Mouse (Mus musculus) intestine, postnatal 0 days (tissue): ENCODE measurements at regions not wholly inside any gene's neighbourhood (a gene's known extent, or its start where the extent isn't known, plus 50 kb on each side); places are given as distances from the start of the nearest gene placed in this dataset.

Source experiments
- ATAC-seq: fragments of 200-750 bp; cut with Nextera tagmentation; 2 replicates; pipeline ENCODE4 v1.8.0; 2017; ENCODE audit warnings: mild to moderate bottlenecking, moderate TSS enrichment, moderate library complexity
- H3K27ac ChIP-seq: fragments of 300-500 bp; sonication (generic); 2 replicates; pipeline ENCODE4 v1.5.1; 2014; ENCODE audit warnings: mild to moderate bottlenecking, low read depth, low read length, moderate library complexity
- H3K27me3 ChIP-seq: fragments of 300-500 bp; sonication (generic); replicated peaks from 2 replicates; pipeline ENCODE4 v1.6.1; 2014; ENCODE audit warnings: low read length, mixed read lengths; ENCODE audit not compliant: control insufficient read depth, insufficient read depth
- H3K36me3 ChIP-seq: fragments of 300-500 bp; sonication (generic); 2 replicates; pipeline ENCODE4 v1.6.1; 2014; ENCODE audit warnings: mild to moderate bottlenecking, moderate library complexity; ENCODE audit not compliant: control insufficient read depth, insufficient read depth
- H3K4me1 ChIP-seq: fragments of 300-500 bp; sonication (generic); replicated peaks from 2 replicates; pipeline ENCODE4 v1.6.1; 2014; ENCODE audit warnings: antibody characterized with exemption, low read length, mixed read lengths; ENCODE audit not compliant: control insufficient read depth, insufficient read depth
- H3K4me2 ChIP-seq: fragments of 300-500 bp; sonication (generic); replicated peaks from 2 replicates; pipeline ENCODE4 v1.6.1; 2014; ENCODE audit warnings: low read depth, mild to moderate bottlenecking, moderate library complexity
- H3K4me3 ChIP-seq: fragments of 300-500 bp; sonication (generic); 2 replicates; pipeline ENCODE4 v1.5.1; 2014; ENCODE audit warnings: low read depth, low read length
- H3K9ac ChIP-seq: fragments of 300-500 bp; sonication (generic); 2 replicates; pipeline ENCODE4 v1.6.1; 2014; ENCODE audit warnings: mild to moderate bottlenecking, low read depth, low read length
- H3K9me3 ChIP-seq: fragments of 300-500 bp; sonication (generic); 2 replicates; pipeline ENCODE4 v1.6.1; 2016; ENCODE audit warnings: mixed run types; ENCODE audit not compliant: control insufficient read depth
- CTCF ChIP-seq: sonication (generic); IDR thresholded peaks from 2 replicates; pipeline ENCODE4 v1.5.1; 2016; ENCODE audit warnings: low read depth, mild to moderate bottlenecking, control low read depth, antibody characterized with exemption, moderate library complexity
- WGBS: fragments of 180-500 bp; shearing (Covaris S2); extraction: QIAGEN DNeasy Blood & Tissue Kit; methylation state at CpG from one replicate; pipeline ENCODE4 v1.1.7; 2014; 5-methylcytosine and 5-hydroxymethylcytosine counted together

DNA sequence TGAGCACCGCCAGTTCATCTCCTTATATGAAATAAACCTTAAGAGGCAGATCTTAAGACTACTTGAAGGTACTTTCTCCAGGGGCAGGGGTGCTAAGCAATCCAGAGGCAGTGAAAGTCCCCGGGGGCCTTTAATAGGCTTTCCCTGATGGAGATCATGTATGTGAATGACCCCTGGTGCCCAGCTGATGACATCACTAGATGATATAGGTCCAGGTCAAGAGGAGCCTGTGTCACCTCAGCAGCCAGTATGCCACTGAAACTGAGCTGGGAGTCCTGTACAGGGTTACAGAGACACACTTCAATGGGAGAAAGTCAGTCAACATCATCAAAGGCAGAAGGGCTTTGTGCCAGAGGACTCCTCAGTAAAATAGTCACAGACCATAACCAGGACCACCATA, 457.8 kb downstream of the Wdr11 start:
- no peaks in the 10 kb centered on the region for H3K36me3 ChIP-seq
- H3K9ac ChIP-seq = no peak overlapping the region
- H3K9me3 ChIP-seq = no peaks in the 10 kb centered on the region
- no peak for ATAC-seq
- no peaks in the 10 kb centered on the region for H3K27me3 ChIP-seq
- no peaks in the 10 kb centered on the region for H3K4me1 ChIP-seq
- TF ChIP-seq CTCF = no peak
- H3K4me3 ChIP-seq = no peak overlapping the region
- no peak overlapping the region for H3K27ac ChIP-seq
- 88% methylated on average over 2 of the region's 2 CpGs for WGBS
- no peak overlapping the region for H3K4me2 ChIP-seq

DNA sequence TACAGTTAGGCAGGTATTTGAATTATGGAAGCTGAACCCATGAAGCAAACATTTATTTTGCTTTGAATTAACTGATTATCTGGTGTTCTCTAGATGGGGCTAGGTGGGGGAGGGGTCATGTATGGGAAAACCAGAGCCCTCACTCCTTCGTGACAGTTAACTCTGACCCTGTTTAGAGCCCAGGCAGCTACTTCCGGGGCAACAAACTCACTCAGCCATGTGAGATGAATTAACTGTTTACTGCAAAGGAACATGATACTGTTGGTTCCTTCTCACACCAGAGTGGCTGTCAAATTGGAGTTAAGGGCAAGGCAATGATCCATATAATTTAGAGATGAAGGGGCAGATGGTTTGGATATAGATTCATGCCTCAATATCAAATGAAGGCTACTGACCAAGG, 458.5 kb downstream of the Wdr11 start:
- no peak overlapping the region for H3K4me2 ChIP-seq
- no peaks in the 10 kb centered on the region for H3K27me3 ChIP-seq
- WGBS = 27% methylated on average over 2 of the region's 2 CpGs
- no peak for TF ChIP-seq CTCF
- no peaks in the 10 kb centered on the region for H3K4me1 ChIP-seq
- no peak overlapping the region for H3K9ac ChIP-seq
- H3K4me3 ChIP-seq = no peak overlapping the region
- H3K27ac ChIP-seq = no peak overlapping the region
- ATAC-seq = no peak
- H3K9me3 ChIP-seq = no peaks in the 10 kb centered on the region
- H3K36me3 ChIP-seq = no peaks in the 10 kb centered on the region

DNA sequence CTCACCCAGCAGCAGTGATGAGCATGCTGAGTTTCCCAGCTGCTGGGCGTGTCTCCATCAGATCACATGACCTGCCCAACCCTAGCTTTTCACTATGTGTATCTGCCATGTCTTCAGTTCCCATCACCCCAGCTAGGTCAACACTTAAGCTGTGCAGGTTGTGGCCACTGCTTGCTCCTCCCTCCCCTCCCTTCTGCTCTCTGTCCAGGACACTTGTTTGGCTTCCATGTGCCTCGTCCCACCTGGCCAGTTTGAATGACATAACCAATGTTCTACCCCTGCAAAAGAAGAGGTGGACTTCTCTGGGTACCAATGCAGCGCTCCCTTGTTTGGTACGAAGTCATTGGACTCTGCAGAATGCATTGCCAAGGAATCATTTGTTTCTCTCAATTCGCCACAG, 460.7 kb downstream of the Wdr11 start:
- H3K4me1 ChIP-seq = no peaks in the 10 kb centered on the region
- H3K36me3 ChIP-seq = no peaks in the 10 kb centered on the region
- WGBS = 86% methylated on average over 5 of the region's 5 CpGs
- ATAC-seq = no peak
- no peak for TF ChIP-seq CTCF
- no peaks in the 10 kb centered on the region for H3K9me3 ChIP-seq
- no peak overlapping the region for H3K9ac ChIP-seq
- H3K27me3 ChIP-seq = no peaks in the 10 kb centered on the region
- H3K4me2 ChIP-seq = no peak overlapping the region
- H3K4me3 ChIP-seq = no peak overlapping the region
- no peak overlapping the region for H3K27ac ChIP-seq

DNA sequence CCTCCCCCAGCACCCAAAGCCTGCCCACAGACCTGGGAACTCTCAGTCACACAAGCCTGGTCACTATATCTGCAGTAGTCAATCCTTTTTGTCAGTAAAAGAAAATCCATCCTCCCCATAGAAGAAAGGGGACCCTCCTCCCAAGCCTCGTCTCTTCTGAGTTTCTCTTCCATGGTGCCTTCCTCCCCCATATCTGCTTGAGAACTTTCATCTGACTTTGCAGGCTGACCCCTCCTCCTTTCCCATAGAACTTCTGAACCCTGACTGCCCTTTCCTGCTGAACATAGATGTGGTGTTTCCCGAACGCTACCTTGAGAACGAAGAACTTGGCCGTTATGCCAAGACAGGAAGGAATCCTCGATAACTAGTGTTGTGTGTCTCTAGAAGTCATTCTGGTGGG, 462.5 kb downstream of the Ate1 start:
- Histone ChIP-seq H3K9ac (no peak overlapping the region), H3K36me3 (no peaks in the 10 kb centered on the region), H3K4me2 (no peak overlapping the region), H3K9me3 (no peaks in the 10 kb centered on the region), H3K4me1 (no peaks in the 10 kb centered on the region), H3K27ac (no peak overlapping the region), H3K4me3 (no peak overlapping the region), H3K27me3 (no peaks in the 10 kb centered on the region)
- TF ChIP-seq CTCF = no peak
- no peak for ATAC-seq
- WGBS = 79% methylated on average over 6 of the region's 6 CpGs

DNA sequence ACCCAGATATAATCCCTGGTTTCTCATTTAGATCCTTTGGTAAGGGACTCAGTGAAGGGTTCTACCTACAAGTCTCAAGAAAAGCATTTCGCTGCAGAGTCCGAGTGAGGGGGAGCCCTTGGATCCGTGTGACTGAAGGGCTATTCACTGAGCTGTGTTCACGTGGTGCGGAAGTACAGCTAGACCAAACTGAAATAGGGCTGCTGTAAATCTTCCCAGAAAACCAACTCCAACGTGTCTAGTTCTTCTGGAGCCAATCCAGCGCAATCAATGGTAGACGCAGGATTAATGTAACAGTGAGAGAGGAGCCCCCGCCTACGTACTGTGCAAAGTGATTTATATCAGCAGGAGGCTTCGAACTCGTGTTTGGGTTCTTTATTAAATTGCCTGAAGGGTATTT, 461.9 kb downstream of the Ate1 start:
- H3K27me3 ChIP-seq = no peaks in the 10 kb centered on the region
- H3K27ac ChIP-seq = no peak overlapping the region
- 72% methylated on average over 12 of the region's 12 CpGs for WGBS
- no peaks in the 10 kb centered on the region for H3K36me3 ChIP-seq
- ATAC-seq = no peak
- H3K4me1 ChIP-seq = no peaks in the 10 kb centered on the region
- no peak overlapping the region for H3K9ac ChIP-seq
- H3K9me3 ChIP-seq = no peaks in the 10 kb centered on the region
- no peak for TF ChIP-seq CTCF
- H3K4me3 ChIP-seq = no peak overlapping the region
- no peak overlapping the region for H3K4me2 ChIP-seq

DNA sequence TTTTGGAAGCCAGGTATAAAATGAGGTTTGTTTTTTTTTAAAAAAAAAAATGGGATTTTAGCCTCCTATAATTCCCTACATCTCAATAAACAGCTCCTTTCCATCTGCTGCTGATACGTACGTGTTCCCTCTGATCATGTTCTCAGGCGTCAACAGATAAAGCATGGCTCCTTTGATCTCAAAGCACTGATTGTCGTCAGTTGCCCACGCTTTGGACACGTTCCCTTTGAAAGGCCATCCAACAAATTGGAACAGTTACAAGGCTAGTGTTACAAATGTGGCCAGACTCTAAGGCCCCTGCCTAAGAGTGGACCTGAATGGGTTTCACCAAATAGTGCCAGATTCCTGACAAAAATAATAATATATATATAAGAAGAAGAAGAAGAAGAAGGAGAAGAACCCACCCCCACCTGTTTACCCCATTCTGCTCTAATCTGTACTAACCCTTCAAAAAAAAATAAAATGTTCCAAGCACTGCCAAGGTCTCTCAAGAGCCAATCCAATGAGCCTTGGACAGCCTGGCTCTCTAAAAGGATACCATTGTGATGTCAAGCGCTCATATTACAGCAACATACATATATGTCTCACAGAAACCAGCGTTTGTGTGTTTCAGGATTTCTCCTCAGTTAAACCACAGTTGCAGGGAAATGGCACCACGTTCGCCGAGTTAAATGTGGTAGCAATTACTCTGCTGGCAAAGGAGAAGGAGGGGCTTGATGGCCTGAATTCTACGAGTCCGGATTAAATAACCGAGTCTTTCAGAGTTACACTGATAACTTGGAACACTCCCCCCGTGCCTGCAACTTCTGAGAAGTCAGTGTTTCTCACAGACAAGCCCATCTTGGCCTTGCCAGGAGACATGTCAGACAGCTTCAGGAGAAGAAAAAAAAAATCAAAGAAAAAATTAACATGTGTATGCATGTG, 460.2 kb downstream of the Ate1 start:
- Histone ChIP-seq H3K4me1 (0 out of 2 replicates have a peak, but pooled peaks cover 5% of the 10 kb centered on the region), H3K27ac (no peak overlapping the region), H3K27me3 (no peaks in the 10 kb centered on the region), H3K9ac (no peak overlapping the region), H3K4me2 (no peak overlapping the region), H3K9me3 (no peaks in the 10 kb centered on the region), H3K4me3 (no peak overlapping the region), H3K36me3 (no peaks in the 10 kb centered on the region)
- ATAC-seq = no peak
- WGBS = 68% methylated on average over 15 of the region's 15 CpGs
- no peak for TF ChIP-seq CTCF
